Mouse (Mus musculus): ENCODE data around the gene Ercc4. TPM values are rescaled to one million over a fixed set of nuclear protein-coding genes. Genes with fewer than 3 reads are reported as not detected.

Gene Ercc4
- polyA plus RNA-seq, 1 experiment from 2014 or later, result 5.3 TPM

DNA sequence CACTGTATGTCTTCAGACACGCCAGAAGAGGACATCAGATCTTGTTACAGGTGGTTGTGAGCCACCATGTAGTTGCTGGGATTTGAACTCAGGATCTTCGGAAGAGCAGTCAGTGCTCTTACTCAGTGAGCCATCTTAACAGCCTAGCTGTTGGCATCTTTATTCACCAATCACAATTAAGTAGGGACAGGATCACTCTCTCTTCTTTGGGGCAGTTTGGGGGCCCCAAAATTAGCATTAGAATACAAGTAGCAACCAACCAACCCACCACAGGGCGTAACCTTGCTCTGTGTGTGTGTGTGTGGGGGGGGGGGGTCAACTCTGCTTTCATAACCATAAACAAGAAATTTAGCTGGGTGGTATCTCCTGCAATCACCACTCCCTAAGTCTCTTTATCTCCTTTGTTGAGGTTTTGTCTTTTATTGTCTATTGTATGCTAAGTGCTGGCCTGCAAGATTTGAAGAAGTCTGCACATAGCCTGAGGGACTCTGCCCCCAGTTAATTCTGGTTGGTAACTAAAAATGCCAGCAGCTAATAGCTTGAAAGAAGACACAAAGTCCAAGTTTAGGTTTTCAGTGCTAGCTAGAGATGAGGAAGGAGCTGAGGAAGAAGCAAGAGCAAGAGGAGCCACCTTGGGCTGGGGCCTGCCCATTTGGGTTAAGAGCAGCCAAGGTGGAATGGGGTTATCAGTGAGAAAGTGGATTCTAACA is 10.3 kb downstream of the Ercc4 start:
- no peak overlapping the region for H3K4me2 ChIP-seq (replicated peaks; ENCODE audit: low read depth)
- H3K36me3 ChIP-seq (ENCODE audit: control insufficient read depth, insufficient read depth, low read length), result peaks cover 19% of the 10 kb centered on the region; the same call in 1 of the 2 replicates
- WGBS, result 91% methylated on average over 3 of the region's 3 CpGs
- H3K27ac ChIP-seq (replicated peaks), result no peak overlapping the region
- H3K9me3 ChIP-seq (ENCODE audit: control insufficient read depth, low read length), result no peaks in the 10 kb centered on the region
- ATAC-seq (ENCODE audit: low FRiP score, low TSS enrichment) (no peak), DNase-seq (ENCODE audit: low spot score) (no peak)
- TF ChIP-seq EP300 (optimal IDR thresholded peaks at IDR 0.05) (no peak), CTCF (IDR thresholded peaks at IDR 0.05; ENCODE audit: low read depth) (no peak)
- no peaks in the 10 kb centered on the region for H3K4me1 ChIP-seq (replicated peaks; ENCODE audit: control insufficient read depth, insufficient read depth)
- H3K9ac ChIP-seq (ENCODE audit: low read length), result no peak overlapping the region
- no peak overlapping the region for H3K4me3 ChIP-seq (ENCODE audit: low read depth, low read length)
- H3K27me3 ChIP-seq (ENCODE audit: control insufficient read depth, insufficient read depth, low read length), result no peaks in the 10 kb centered on the region

DNA sequence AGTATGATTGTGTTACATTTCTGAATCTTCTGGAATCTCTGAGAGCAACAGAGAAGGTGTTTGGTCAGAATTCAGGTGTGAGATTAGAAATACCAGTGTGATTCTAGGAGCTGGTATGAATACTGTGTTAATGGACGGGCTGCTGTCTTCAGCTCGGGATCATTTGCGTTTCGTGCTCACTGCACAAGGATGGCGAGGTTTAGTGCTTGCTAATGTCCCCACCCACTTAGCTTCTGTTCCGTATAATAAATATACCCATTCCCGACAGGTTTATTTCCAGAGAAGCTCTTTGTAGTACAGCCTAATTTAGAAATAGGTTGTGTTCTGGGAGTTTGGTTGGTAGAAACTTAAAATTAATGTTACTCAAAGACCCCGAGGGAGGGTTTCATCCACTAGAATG is 15.9 kb downstream of the Ercc4 start:
- 91% methylated on average over 8 of the region's 8 CpGs for WGBS
- ATAC-seq (ENCODE audit: low FRiP score, low TSS enrichment) (no peak), DNase-seq (ENCODE audit: low spot score) (no peak)
- H3K27ac ChIP-seq (replicated peaks), result no peak overlapping the region
- H3K27me3 ChIP-seq (ENCODE audit: control insufficient read depth, insufficient read depth, low read length), result no peaks in the 10 kb centered on the region
- H3K9me3 ChIP-seq (ENCODE audit: control insufficient read depth, low read length), result no peaks in the 10 kb centered on the region
- H3K4me2 ChIP-seq (replicated peaks; ENCODE audit: low read depth), result no peak overlapping the region
- peaks cover 22% of the 10 kb centered on the region for H3K36me3 ChIP-seq (ENCODE audit: control insufficient read depth, insufficient read depth, low read length)
- H3K9ac ChIP-seq (ENCODE audit: low read length), result no peak overlapping the region
- no peak for TF ChIP-seq CTCF (IDR thresholded peaks at IDR 0.05; ENCODE audit: low read depth)
- no peak for TF ChIP-seq EP300 (optimal IDR thresholded peaks at IDR 0.05)
- H3K4me3 ChIP-seq (ENCODE audit: low read depth, low read length), result no peak overlapping the region
- H3K4me1 ChIP-seq (replicated peaks; ENCODE audit: control insufficient read depth, insufficient read depth), result no peaks in the 10 kb centered on the region

DNA sequence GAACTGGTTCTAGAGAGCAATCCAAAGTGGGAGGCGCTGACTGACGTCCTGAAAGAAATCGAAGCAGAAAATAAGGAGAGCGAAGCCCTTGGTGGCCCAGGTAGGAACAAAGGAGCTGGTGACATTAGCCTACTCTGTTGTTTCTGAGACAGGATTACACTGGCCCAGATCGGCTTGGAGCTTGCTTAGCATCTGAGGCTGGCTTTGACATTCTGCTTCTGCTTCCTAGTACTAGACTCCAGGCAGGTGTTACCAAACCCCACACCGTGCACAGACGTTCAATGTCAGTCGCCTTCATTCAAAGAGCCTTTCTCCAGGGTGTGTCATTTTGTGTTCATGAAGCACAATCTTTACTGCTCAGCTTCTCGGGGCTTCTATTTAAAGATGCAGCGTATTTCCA is 18.1 kb downstream of the Ercc4 start:
- no peak for DNase-seq (ENCODE audit: low spot score)
- Histone ChIP-seq H3K9ac (ENCODE audit: low read length) (no peak overlapping the region), H3K27ac (replicated peaks) (no peak overlapping the region), H3K4me2 (replicated peaks; ENCODE audit: low read depth) (no peak overlapping the region), H3K36me3 (ENCODE audit: control insufficient read depth, insufficient read depth, low read length) (peaks cover 25% of the 10 kb centered on the region), H3K4me1 (replicated peaks; ENCODE audit: control insufficient read depth, insufficient read depth) (no peaks in the 10 kb centered on the region), H3K27me3 (ENCODE audit: control insufficient read depth, insufficient read depth, low read length) (no peaks in the 10 kb centered on the region), H3K4me3 (ENCODE audit: low read depth, low read length) (no peak overlapping the region), H3K9me3 (ENCODE audit: control insufficient read depth, low read length) (no peaks in the 10 kb centered on the region)
- no peak for ATAC-seq (ENCODE audit: low FRiP score, low TSS enrichment)
- WGBS, result 91% methylated on average over 10 of the region's 10 CpGs
- TF ChIP-seq EP300 (optimal IDR thresholded peaks at IDR 0.05) (no peak), CTCF (IDR thresholded peaks at IDR 0.05; ENCODE audit: low read depth) (no peak)

DNA sequence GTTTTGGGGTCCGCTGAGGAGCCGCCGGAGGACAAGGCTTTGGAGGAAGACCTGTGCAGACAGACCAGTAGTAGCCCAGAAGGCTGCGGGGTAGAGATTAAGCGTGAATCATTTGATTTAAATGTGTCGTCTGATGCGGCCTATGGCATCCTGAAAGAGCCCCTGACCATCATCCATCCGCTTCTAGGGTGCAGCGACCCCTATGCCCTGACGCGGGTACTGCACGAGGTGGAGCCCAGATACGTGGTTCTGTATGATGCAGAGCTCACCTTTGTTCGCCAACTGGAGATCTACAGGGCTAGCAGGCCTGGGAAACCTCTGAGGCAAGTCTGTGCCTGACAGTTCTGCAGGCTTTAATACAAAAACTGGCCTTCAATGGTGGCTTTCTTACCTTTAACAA is 20.9 kb downstream of the Ercc4 start:
- 45% methylated on average over 14 of the region's 14 CpGs for WGBS
- no peak overlapping the region for H3K4me2 ChIP-seq (replicated peaks; ENCODE audit: low read depth)

DNA sequence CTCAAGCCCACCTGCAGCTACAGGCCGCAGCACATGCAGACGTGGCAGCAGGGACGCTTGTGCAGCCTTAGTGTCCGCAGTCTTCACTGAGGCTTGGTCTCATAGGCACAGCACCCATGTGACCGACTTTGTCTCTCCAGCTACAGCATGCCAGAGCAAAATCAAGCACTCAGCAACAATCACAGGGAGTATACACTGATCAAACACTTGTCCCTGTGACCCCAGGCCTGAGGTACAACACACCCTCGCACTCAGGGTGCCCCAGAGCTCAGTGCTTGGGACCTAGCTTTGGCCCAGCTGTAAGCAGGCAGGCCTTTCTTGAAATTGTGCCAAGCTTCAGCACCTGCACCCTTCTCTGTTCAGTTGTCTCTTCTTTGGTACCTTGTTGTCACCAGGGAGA is 31.7 kb downstream of the Ercc4 start:
- WGBS, result 91% methylated on average over 6 of the region's 6 CpGs
- H3K4me1 ChIP-seq (replicated peaks; ENCODE audit: control insufficient read depth, insufficient read depth), result no peaks in the 10 kb centered on the region
- no peaks in the 10 kb centered on the region for H3K9me3 ChIP-seq (ENCODE audit: control insufficient read depth, low read length)
- no peaks in the 10 kb centered on the region for H3K27me3 ChIP-seq (ENCODE audit: control insufficient read depth, insufficient read depth, low read length)
- H3K36me3 ChIP-seq (ENCODE audit: control insufficient read depth, insufficient read depth, low read length), result peaks cover 3% of the 10 kb centered on the region; the same call in 1 of the 2 replicates
- H3K4me2 ChIP-seq (replicated peaks; ENCODE audit: low read depth), result no peak overlapping the region
- H3K9ac ChIP-seq (ENCODE audit: low read length), result no peak overlapping the region
- no peak for DNase-seq (ENCODE audit: low spot score)
- no peak for ATAC-seq (ENCODE audit: low FRiP score, low TSS enrichment)
- H3K27ac ChIP-seq (replicated peaks), result no peak overlapping the region
- TF ChIP-seq CTCF (IDR thresholded peaks at IDR 0.05; ENCODE audit: low read depth), result no peak
- no peak for TF ChIP-seq EP300 (optimal IDR thresholded peaks at IDR 0.05)
- H3K4me3 ChIP-seq (ENCODE audit: low read depth, low read length), result no peak overlapping the region

More for the DNA sequence above, 20.9 kb downstream of the Ercc4 start:
- Histone ChIP-seq H3K36me3 (ENCODE audit: control insufficient read depth, insufficient read depth, low read length) (peaks cover 10% of the 10 kb centered on the region), H3K27me3 (ENCODE audit: control insufficient read depth, insufficient read depth, low read length) (no peaks in the 10 kb centered on the region), H3K27ac (replicated peaks) (no peak overlapping the region), H3K9me3 (ENCODE audit: control insufficient read depth, low read length) (no peaks in the 10 kb centered on the region), H3K4me3 (ENCODE audit: low read depth, low read length) (no peak overlapping the region), H3K4me1 (replicated peaks; ENCODE audit: control insufficient read depth, insufficient read depth) (no peaks in the 10 kb centered on the region), H3K9ac (ENCODE audit: low read length) (no peak overlapping the region)
- peak; percentile 78 for TF ChIP-seq CTCF (IDR thresholded peaks at IDR 0.05; ENCODE audit: low read depth)
- no peak for TF ChIP-seq EP300 (optimal IDR thresholded peaks at IDR 0.05)
- DNase-seq (ENCODE audit: low spot score) (peak; percentile 53), ATAC-seq (ENCODE audit: low FRiP score, low TSS enrichment) (no peak)

DNA sequence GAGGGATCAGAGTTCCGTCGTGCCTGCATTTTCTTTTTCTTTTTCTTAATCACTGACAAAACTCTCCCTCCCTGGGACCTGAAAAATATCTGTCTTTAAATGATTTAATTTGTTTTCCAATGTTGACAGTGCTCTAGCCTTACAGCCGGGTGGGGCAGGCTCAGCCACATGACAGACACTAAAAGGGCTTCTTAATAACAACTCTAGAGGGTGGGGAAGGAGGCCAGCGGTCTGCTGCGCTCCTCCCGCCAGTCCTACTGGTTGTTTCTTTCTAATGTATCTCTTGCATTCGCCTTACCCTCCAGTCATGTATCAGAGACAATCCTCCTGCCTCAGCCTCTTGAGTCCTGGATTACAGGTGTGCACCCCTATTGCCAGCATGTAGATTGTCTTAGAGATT is 34.4 kb downstream of the Ercc4 start:
- no peaks in the 10 kb centered on the region for H3K27me3 ChIP-seq (ENCODE audit: control insufficient read depth, insufficient read depth, low read length)
- no peak overlapping the region for H3K4me3 ChIP-seq (ENCODE audit: low read depth, low read length)
- DNase-seq (ENCODE audit: low spot score), result no peak
- TF ChIP-seq EP300 (optimal IDR thresholded peaks at IDR 0.05) (no peak), CTCF (IDR thresholded peaks at IDR 0.05; ENCODE audit: low read depth) (no peak)
- no peak overlapping the region for H3K4me2 ChIP-seq (replicated peaks; ENCODE audit: low read depth)
- no peak overlapping the region for H3K9ac ChIP-seq (ENCODE audit: low read length)
- H3K27ac ChIP-seq (replicated peaks), result no peak overlapping the region
- 77% methylated on average over 7 of the region's 7 CpGs for WGBS
- H3K36me3 ChIP-seq (ENCODE audit: control insufficient read depth, insufficient read depth, low read length), result peaks cover 14% of the 10 kb centered on the region; the same call in 1 of the 2 replicates
- H3K9me3 ChIP-seq (ENCODE audit: control insufficient read depth, low read length), result no peaks in the 10 kb centered on the region
- no peaks in the 10 kb centered on the region for H3K4me1 ChIP-seq (replicated peaks; ENCODE audit: control insufficient read depth, insufficient read depth)
- ATAC-seq (ENCODE audit: low FRiP score, low TSS enrichment), result no peak

Data from stomach, postnatal 0 days (tissue).